Mouse (Mus musculus) cerebellum, postnatal 36 days (tissue): ENCODE measurements at regions not wholly inside any gene's neighbourhood (a gene's known extent, or its start where the extent isn't known, plus 50 kb on each side); places are given as distances from the start of the nearest gene placed in this dataset.

Experiments
- DNase-seq, 2 experiments: peaks; one replicate each; pipeline ENCODE4 v3.0.0; 2021 to 2022; ENCODE audit warnings: mixed read lengths in 2 of 2

GRCm38 (mm10) chr4:8374061-8374460 lies 135.2 kb upstream of the Car8 start:
- DNase-seq: no peak

GRCm38 (mm10) chr4:8372069-8372468 lies 133.2 kb upstream of the Car8 start:
- no peak for DNase-seq

- DNase-seq: no peak
Measured at GRCm38 (mm10) chr4:8370786-8371185, 131.9 kb upstream of the Car8 start.

GRCm38 (mm10) chr4:8367487-8368276 lies 128.8 kb upstream of the Car8 start:
- no peak for DNase-seq

- no peak for DNase-seq
Measured at GRCm38 (mm10) chr4:8366978-8367377, 128.1 kb upstream of the Car8 start.

- no peak for DNase-seq
Measured at GRCm38 (mm10) chr4:8362409-8362808, 123.6 kb upstream of the Car8 start.

GRCm38 (mm10) chr4:8361931-8362330 lies 123.1 kb upstream of the Car8 start:
- DNase-seq: no peak

- DNase-seq: no peak
Measured at GRCm38 (mm10) chr4:8361305-8361704, 122.5 kb upstream of the Car8 start.

- no peak for DNase-seq
Measured at GRCm38 (mm10) chr4:8357443-8357842, 118.6 kb upstream of the Car8 start.

GRCm38 (mm10) chr4:8341928-8342327 lies 103.1 kb upstream of the Car8 start:
- DNase-seq: no peak

GRCm38 (mm10) chr4:8309241-8309987 lies 70.6 kb upstream of the Car8 start:
- DNase-seq: no peak

- DNase-seq: no peak
Measured at GRCm38 (mm10) chr4:8292563-8292962, 53.7 kb upstream of the Car8 start.

GRCm38 (mm10) chr4:8291528-8292492 lies 53.0 kb upstream of the Car8 start:
- DNase-seq: no peak

- DNase-seq: no peak
Measured at GRCm38 (mm10) chr4:8289901-8290300, 51.1 kb upstream of the Car8 start.
